Mouse (Mus musculus) layer of hippocampus, adult 11-12 months (tissue): ENCODE results near the gene Ccl17.

ENCODE experiments used
- DNase-seq: peaks from one replicate; pipeline ENCODE4 v3.0.0; 2022; ENCODE audit warnings: low spot score

The Ccl17 gene

GRCm38 (mm10) chr8:94789256-94789955 lies 20.8 kb upstream of the Ccl17 start:
- no peak for DNase-seq

- DNase-seq: no peak
These were observed 15.9 kb upstream of the Ccl17 start for GRCm38 (mm10) chr8:94794368-94794767.

GRCm38 (mm10) chr8:94794782-94795181 lies 15.5 kb upstream of the Ccl17 start:
- no peak for DNase-seq

DNA sequence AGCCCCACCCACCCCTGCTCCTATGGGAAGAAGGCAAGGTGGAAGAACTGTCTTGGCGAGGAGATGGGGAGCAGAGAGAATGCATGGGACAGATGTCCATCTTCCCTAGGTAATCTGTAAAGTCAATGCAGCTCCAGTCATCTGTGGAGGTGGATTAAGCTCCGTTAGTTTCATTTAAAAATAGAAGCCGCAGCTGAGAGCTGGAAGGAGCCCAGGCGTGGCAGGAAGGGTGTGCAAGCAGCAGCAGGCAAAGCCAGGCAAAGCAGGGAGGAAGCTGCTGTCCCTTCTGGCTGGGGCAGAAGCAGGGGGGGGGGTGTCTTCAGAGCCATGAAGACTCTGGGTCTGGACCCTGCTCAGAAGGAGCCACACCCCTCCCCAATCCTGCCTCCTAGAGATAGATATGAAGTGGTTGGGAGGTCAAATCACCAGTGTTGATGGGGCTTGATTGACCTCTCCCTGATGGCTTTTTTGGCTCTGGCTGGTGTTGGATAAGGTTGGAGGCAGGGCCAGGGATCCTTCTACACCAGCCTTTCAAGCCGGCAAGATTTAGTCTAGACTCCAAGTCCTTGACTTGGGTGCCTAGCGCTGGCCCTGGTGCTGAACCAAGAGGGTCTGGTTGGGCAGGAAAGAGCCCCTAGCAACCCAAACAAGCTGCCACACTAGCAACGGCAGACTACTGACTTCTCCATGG lies 9.8 kb upstream of the Ccl17 start:
- peak; percentile 59 for DNase-seq

DNA sequence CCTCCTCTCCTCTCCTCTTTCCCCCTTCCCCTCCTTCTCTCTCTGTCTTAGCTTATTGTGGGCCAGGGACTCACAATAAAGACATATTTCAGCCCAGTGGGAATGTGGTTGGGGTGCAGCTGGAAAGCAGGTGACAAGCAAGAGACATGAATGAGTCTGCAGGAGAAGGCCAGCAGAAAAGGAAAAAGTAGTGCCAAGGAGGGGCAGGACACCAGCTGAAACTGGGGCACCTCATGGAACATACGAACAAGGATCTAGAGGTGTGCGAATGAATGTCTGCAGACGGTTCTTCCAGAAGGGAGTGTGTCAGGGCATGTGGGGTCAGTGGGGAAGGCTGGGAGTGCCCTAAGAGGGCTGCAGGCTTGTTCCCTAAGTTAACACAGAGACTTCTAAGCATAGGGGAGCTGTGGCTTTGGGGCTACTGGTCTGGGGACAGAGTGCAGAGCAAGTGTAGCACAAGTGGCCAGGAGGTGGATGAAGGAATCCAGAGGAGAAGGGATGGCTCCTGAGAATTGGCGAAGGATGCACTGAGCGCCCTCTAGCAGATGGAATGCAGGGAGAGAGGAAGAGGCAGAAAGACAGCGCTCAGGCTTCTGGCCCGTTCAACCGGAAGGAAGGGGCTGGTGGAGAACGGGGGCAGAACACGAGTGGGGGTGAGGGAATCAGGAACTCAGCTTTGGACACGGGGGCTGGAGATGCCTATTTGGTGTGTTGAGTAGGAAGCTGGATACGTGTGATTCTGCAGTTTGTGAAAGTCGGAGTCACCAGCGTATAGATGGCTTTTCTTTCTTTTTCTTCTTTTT lies 8.8 kb upstream of the Ccl17 start:
- peak; percentile 40 for DNase-seq

- no peak for DNase-seq
These were observed 7.9 kb upstream of the Ccl17 start for GRCm38 (mm10) chr8:94802375-94802774.

GRCm38 (mm10) chr8:94803551-94803950 lies 6.7 kb upstream of the Ccl17 start:
- DNase-seq: no peak

- DNase-seq: no peak
These were observed 5.5 kb upstream of the Ccl17 start for GRCm38 (mm10) chr8:94804546-94805340.

DNA sequence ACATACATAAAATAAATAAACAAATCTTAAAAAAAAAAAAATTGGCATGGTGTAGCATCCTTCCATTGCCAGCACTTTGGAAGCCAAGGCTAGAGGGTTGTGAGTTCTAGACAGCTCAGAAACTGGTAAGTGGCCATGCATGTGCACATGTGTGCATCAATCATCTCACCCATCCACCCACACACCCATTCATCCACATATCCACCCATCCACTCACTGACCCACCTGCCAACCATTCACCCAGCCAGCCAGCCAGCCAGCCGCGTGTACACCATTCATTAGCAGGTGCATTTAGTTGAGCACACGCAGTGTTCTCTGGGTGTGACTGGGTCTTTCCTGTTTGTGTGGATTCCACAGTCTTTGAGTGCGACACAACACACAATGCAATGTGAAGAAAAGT lies 4.4 kb upstream of the Ccl17 start:
- DNase-seq: no peak

DNA sequence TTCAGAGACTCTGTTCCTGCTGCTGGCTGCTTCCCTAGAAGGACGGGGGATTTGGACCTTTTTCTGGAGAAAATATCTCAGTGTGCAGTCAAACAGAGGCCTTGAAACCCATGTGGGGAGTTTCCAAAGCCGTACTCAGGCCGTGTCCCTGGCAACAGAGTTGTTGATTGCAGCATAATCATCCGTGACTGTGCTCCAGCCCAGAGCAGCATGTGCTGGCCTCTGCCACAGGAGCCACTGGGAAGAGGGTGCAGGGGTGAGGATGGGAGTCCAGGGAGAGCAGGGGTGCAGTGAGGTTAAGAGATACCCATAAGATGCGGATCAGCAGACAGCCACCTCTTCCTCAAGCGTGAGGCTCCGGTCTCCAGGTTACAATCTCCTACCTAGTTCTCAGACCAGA lies 2.7 kb upstream of the Ccl17 start:
- DNase-seq: no peak

- DNase-seq: no peak
These were observed 1.9 kb upstream of the Ccl17 start for GRCm38 (mm10) chr8:94808372-94808771.

DNA sequence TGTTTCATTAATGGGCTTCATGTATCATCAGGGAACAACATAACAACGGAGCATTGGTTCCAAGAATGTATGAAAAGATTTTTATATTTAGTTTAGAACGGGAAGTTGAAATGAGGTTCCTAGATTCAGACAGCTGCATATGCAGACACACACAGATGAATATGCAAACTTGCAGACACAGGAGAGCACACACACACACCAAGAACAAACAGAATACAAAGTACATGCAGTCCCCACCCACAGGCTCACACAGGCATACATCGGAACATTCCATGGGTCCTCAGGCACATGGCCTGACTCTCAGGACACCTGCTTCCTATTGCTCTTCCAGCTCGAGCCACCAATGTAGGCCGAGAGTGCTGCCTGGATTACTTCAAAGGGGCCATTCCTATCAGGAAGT lies 602 bp downstream of the Ccl17 start:
- no peak for DNase-seq

GRCm38 (mm10) chr8:94811654-94812053 lies 1.4 kb downstream of the Ccl17 start:
- DNase-seq: no peak

- peak; percentile 96 for DNase-seq
These were observed 2.4 kb downstream of the Ccl17 start for GRCm38 (mm10) chr8:94812645-94813098.

DNA sequence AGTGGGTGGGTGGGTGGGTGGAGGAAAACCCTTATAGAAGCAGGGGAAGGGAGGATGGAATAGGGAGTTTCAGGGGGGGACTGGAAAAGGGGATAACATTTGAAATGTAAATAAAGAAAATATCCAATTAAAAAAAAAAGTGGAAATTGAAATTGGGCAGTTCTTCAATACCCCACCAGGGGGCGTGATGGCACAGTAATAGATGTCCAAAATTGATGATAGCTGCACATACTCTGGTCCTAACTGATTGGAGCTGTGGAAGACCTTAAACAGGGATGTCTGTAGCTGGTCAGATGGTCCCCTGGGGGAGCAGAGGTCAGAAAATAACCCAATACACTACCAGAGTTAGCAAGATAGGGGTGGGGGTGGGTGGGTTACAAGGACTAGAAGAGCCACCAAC lies 4.3 kb downstream of the Ccl17 start:
- peak; percentile 38 for DNase-seq

DNA sequence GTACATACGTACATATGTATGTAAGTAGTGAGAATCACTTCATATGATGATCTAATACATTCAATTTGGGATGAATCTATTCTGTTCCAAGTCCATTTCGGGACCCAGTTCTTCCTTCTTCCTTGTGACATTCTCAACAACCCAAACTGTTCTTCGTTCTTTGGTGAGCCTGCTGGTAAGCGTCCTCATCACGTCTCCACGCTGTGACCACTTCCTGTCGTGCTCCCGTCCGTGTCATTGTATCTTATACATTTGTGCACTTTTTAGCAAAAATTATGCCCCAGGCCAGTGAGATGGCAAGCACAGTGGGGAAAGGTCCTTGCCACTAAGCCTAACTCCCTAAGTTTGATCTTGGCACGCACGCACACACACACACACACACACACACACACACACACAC lies 7.7 kb downstream of the Ccl17 start:
- DNase-seq: no peak

GRCm38 (mm10) chr8:94819671-94820179 lies 9.5 kb downstream of the Ccl17 start:
- no peak for DNase-seq

DNA sequence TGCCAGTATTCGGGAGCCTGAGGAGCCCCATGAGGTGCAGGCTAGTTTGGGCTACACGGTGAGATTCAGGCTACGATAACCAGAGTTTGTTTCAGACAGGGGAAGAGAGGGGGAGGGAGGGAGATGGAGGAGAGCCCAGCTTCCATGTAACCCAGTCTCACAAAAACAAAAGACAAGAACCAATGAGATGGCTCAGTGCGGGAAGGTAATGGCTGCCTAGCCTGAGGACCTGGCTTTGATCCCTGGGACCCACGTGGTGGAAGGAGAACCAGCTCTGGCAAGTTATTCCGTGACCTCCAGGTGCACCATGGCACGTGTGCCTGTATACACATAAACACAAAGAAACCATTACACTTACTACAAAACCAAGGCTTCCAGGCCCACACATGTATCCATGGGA lies 10.3 kb downstream of the Ccl17 start:
- DNase-seq: no peak

GRCm38 (mm10) chr8:94821381-94821780 lies 11.1 kb downstream of the Ccl17 start:
- no peak for DNase-seq

- peak; percentile 56 for DNase-seq
These were observed 12.6 kb downstream of the Ccl17 start for GRCm38 (mm10) chr8:94822637-94823560.

DNA sequence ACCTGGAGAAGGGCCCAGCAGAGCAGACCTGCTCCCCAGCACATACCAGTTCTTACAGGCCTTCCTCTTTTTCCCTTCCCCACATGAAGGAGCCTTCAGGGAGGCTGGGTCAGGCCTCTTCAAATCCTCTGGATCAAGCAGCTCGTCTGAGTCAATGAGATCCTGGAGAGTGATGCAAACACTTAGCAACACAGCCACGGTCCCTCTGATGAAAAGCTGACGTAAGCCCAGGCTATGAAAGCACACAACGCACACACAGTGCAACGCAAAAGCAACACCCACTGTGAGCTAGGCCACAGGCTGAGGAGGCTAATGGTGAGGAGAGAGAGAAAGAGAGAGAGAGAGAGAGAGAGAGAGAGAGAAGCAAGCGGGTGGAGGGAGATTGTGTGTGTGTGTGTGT lies 14.9 kb downstream of the Ccl17 start:
- no peak for DNase-seq
